Mouse (Mus musculus) lung, postnatal 0 days (tissue): ENCODE results near the gene Brd4.

Source experiments
- CTCF ChIP-seq: IDR thresholded peaks from 2 replicates; pipeline ENCODE4 v1.5.1; 2016; ENCODE audit warnings: antibody characterized with exemption, mild to moderate bottlenecking
- EP300 ChIP-seq: IDR thresholded peaks from 2 replicates; pipeline ENCODE4 v1.6.1; 2016; ENCODE audit warnings: antibody characterized with exemption, mild to moderate bottlenecking, control low read depth

DNA sequence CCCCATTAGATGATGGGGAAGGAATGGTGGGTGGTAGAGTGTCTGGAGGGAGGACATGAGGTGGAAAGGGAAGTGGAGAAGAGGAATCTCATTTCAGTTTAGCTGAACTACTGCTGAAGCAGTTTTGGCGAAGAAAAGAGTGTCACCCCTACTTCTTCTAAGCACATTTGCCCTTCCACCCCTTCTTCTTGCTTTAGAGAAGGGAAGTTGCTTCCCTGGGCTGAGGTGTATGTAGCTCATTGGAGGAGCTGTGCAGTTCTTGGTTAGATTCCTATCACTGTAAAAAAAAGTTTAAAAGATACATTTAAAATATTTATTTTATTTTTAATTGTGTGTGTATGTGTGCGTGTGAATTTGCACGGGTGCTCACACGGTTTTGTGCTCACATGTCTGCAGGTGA, 107.6 kb downstream of the Brd4 start:
- TF ChIP-seq EP300 (no peak), CTCF (no peak)
